Mouse (Mus musculus) kidney, adult 2 months (tissue): ENCODE measurements at regions not wholly inside any gene's neighbourhood (a gene's known extent, or its start where the extent isn't known, plus 50 kb on each side); places are given as distances from the start of the nearest gene placed in this dataset.

Experiments
- DNase-seq: peaks from one replicate; pipeline ENCODE4 v3.0.0; 2021
- H3K27ac ChIP-seq: fragments of 200-500 bp; 2 replicates; pipeline ENCODE4 v1.5.1; 2012; ENCODE audit warnings: low read depth, low read length, control low read depth, inconsistent platforms; ENCODE audit not compliant: insufficient read depth
- H3K27me3 ChIP-seq: fragments of 200-500 bp; replicated peaks from 2 replicates; pipeline ENCODE4 v1.6.1; 2012; ENCODE audit warnings: mild to moderate bottlenecking, moderate library complexity, low read length, inconsistent platforms; ENCODE audit not compliant: control insufficient read depth, insufficient read depth
- H3K36me3 ChIP-seq: fragments of 200-500 bp; 2 replicates; pipeline ENCODE4 v1.6.1; 2012; ENCODE audit warnings: mild to moderate bottlenecking, moderate library complexity, low read length, inconsistent platforms; ENCODE audit not compliant: control insufficient read depth, insufficient read depth
- H3K4me1 ChIP-seq: fragments of 200-500 bp; 2 replicates; pipeline ENCODE4 v1.6.1; 2011; ENCODE audit warnings: low read length; ENCODE audit not compliant: control insufficient read depth, insufficient read depth
- H3K4me3 ChIP-seq: fragments of 200-500 bp; 2 replicates; pipeline ENCODE4 v1.5.1; 2011; ENCODE audit warnings: mild to moderate bottlenecking, low read depth, low read length, control low read depth; ENCODE audit not compliant: insufficient read depth
- POLR2A ChIP-seq: fragments of 200-500 bp; IDR thresholded peaks from one replicate; pipeline ENCODE4 v1.6.1; 2011; ENCODE audit warnings: low read depth, low read length, control low read depth
- WGBS: fragments of 180-500 bp; shearing (Covaris S2); methylation state at CpG from one replicate; pipeline ENCODE4 v1.1.7; 2018; 5-methylcytosine and 5-hydroxymethylcytosine counted together

DNA sequence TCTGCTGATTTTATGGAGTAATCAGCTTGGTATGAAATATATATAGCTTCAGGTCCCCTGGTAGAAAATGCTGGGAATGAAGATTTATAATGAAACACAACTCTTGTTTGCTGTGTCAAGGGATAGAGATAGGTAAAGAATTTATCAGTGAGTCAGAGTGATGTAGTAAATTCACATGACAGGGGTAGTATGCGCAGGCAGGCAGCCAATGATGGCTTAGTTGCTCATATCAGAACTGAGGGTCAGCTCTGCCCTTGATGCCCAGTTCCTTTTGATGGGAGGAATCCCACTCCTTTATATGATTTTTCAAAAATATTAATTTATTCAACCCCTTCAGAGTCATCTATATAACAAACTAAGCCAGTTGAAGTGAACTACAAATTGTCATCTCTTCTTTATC, 729.6 kb upstream of the Sel1l start:
- H3K4me1 ChIP-seq = no peaks in the 10 kb centered on the region
- H3K36me3 ChIP-seq = no peaks in the 10 kb centered on the region
- H3K27ac ChIP-seq = no peak overlapping the region
- no peak overlapping the region for H3K4me3 ChIP-seq
- no peak for TF ChIP-seq POLR2A
- 81% methylated on average over 1 of the region's 1 CpGs for WGBS
- no peaks in the 10 kb centered on the region for H3K27me3 ChIP-seq
- no peak for DNase-seq
